Mouse (Mus musculus): ENCODE results near the gene Spryd4. TPM values are rescaled to one million over a fixed set of nuclear protein-coding genes. Genes with fewer than 3 reads are reported as not detected.
"Not testable (repeated sequence)": the region's sequence is repeated elsewhere in the genome, so short reads cannot be mapped to it uniquely, and the experiment has no call there.

The Spryd4 gene
- total RNA-seq (2021): 10 to 100 TPM in 1 of 2 experiments, 1 to 10 TPM in 1; 9.5 to 10.4 TPM
- long read RNA-seq, experiment 1, transcript Spryd4-201 (2 exons, 1,583 nt): major isoform, 10 of 10 reads
- long read RNA-seq, experiment 1, partial matches to known transcripts: 0 of 10 reads
- long read RNA-seq, experiment 1, other reads (novel, unspliced or antisense): 0 of 10 reads
- long read RNA-seq, experiment 2, transcript Spryd4-201 (2 exons, 1,583 nt): major isoform, 5 of 5 reads
- long read RNA-seq, experiment 2, partial matches to known transcripts: 0 of 5 reads
- long read RNA-seq, experiment 2, other reads (novel, unspliced or antisense): 0 of 5 reads

DNA sequence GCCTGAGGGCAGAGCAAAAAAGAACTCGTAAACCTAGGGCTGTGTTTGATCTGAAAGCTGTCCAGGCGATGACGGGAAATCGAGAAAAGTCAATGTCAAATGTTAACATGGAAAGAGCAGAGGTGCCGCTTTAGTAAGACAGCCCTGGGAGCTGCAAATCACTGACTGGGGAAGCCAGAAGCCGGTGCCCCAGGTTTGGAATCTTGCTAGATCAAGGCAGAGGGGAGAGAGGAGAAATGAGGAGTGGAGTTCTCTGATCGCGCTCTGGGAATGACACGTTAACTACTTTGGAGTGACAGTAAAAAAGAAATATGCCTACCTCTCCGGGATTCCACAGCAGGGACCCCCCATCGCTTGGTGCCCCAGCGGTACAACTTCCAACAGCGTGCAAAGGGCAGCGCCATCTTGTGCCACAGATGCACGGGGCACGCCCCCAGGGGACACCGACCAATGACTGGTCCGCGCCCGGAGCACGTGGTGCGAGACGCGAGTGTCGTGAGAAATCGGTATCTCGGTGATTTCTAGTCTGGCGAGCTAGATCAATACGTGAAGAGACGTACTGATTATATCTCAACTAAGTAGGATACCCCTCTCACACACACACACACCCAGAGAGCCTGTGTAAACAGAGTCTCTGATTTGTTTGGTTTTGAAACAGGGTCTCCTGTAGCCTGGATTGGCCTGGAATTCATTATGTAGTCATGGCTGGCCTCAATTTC, at the start of gene Spryd4:
TSS of gene Spryd4 (minus strand) at position 418 of the 719 bp plus-strand sequence.
- peak within 1 kb of the TSS; percentile 81 for H3K27ac ChIP-seq
- peak within 1 kb of the TSS; percentile 60 for H3K4me3 ChIP-seq
- intact Hi-C loops (cut with DNase I): loop anchor here (1.0 kb wide), 1 partner anchor 21 kb away; the partner anchor contains the start of gene Timeless
- DNase-seq (ENCODE audit: extremely low spot score in 1 of 2, low spot score in 2 of 2): peak; percentile 87 to 88
- peak; percentile 20; the same call in 1 of the 2 replicates for TF ChIP-seq CTCF (IDR thresholded peaks at IDR 0.05)

DNA sequence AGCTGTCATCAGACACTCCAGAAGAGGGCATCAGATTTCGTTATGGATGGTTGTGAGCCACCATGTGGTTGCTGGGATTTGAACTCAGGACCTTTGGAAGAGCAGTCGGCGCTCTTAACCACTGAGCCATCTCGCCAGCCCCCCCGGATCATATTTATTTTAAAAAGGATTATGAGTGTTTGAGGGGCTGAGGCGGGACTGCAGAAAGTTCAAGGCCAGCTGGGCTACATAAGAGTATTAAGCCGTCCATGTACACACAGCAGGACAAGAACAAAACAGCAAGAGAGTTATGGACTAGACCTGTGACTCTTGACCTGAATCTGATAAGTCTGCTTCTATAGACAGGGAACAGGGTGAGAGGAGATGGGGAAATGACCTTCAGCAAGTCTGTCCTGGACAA, 48.8 kb upstream of the Spryd4 start:
- H3K4me3 ChIP-seq; DNase-seq (ENCODE audit: extremely low spot score in 1 of 2, low spot score in 2 of 2); intact Hi-C loops (cut with DNase I); H3K27ac ChIP-seq: not testable (repeated sequence)

- intact Hi-C loops (cut with DNase I): no loop called here
- no peak overlapping the region for H3K27ac ChIP-seq
- no peak overlapping the region for H3K4me3 ChIP-seq
- TF ChIP-seq CTCF (IDR thresholded peaks at IDR 0.05): no peak
- DNase-seq (ENCODE audit: extremely low spot score in 1 of 2, low spot score in 2 of 2): no peak
Observed at GRCm38 (mm10) chr10:128259946-128260345, 48.3 kb upstream of the Spryd4 start.

GRCm38 (mm10) chr10:128258953-128259352, 47.3 kb upstream of the Spryd4 start:
- no peak overlapping the region for H3K27ac ChIP-seq
- no peak for TF ChIP-seq CTCF (IDR thresholded peaks at IDR 0.05)
- no peak overlapping the region for H3K4me3 ChIP-seq
- no peak for DNase-seq (ENCODE audit: extremely low spot score in 1 of 2, low spot score in 2 of 2)
- intact Hi-C loops (cut with DNase I): no loop called here

DNA sequence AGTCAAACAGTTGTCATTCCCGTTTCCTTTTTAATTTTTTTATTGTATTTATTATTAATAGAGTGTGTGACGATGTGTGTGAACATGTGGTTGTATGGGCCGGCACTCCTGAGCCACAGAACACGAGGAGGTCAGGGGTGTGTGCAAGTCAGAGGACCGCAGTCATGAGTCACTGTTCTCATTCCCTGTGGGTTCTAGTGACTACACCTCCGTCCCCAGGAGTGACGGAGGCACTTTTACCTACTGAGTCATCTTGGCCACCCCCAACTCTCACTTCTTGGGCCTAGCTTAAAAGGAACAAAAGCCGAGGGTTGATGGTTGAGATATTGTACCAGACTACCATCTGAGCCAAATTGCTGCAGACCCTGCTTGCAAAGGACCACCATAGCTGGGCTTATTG, 44.7 kb upstream of the Spryd4 start:
- no peak for TF ChIP-seq CTCF (IDR thresholded peaks at IDR 0.05)
- no peak for DNase-seq (ENCODE audit: extremely low spot score in 1 of 2, low spot score in 2 of 2)
- intact Hi-C loops (cut with DNase I): no loop called here
- Histone ChIP-seq H3K27ac (no peak overlapping the region), H3K4me3 (no peak overlapping the region)

DNA sequence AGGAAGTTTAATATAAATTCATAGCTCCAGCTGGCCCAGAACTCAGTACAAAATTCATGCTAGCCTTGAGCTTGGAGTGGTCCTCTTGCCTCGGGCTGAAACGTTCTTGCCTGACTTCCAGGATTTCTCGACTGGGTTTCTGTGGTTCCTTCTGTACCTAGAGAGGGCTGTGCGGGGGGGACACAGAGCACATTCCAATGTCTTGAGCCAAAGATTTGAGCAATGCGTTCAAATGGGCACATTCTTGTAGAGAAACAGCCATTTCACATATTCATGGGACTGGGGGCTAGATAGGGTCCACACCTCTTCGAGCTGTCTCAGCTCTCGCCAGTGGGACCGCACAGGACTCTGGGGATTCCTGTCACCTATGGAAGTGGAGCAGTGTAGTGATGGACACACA, 44.3 kb upstream of the Spryd4 start:
- no peak overlapping the region for H3K4me3 ChIP-seq
- intact Hi-C loops (cut with DNase I): no loop called here
- no peak overlapping the region for H3K27ac ChIP-seq
- TF ChIP-seq CTCF (IDR thresholded peaks at IDR 0.05): no peak
- DNase-seq (ENCODE audit: extremely low spot score in 1 of 2, low spot score in 2 of 2): no peak

DNA sequence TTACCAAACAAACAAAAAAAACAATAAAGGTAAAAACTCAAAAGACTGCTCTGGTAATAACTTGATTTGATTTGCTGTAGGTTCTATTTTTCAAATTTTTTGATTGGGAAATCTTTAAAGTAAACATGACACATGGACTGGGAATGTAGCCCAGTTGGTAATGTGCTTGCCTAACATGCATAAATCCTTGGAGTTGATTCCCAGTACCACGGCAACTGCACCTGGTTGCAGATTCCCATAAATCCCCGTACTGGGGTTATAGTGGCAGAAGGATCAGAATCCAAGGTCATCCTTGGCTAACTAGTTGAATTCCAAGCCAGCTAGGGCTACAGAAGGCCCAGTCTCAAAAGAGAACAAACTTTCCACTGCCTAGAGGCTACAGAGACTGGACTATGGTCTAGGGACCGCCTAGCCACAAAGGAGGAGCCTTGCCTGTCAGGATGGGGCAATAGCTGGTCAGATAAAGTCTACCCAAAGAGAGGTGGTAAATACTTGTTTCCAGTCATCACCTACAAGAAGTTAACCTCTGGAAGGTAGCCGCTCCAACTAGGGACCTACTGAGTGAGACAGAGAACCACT, 42.2 kb upstream of the Spryd4 start, which contains the start of gene Apon:
TSS of gene Apon (plus strand) at position 420 of the 579 bp plus-strand sequence.
- no peak within 1 kb of the TSS for H3K27ac ChIP-seq
- intact Hi-C loops (cut with DNase I): no loop called here
- no peak for DNase-seq (ENCODE audit: extremely low spot score in 1 of 2, low spot score in 2 of 2)
- TF ChIP-seq CTCF (IDR thresholded peaks at IDR 0.05): no peak
- no peak within 1 kb of the TSS for H3K4me3 ChIP-seq

DNA sequence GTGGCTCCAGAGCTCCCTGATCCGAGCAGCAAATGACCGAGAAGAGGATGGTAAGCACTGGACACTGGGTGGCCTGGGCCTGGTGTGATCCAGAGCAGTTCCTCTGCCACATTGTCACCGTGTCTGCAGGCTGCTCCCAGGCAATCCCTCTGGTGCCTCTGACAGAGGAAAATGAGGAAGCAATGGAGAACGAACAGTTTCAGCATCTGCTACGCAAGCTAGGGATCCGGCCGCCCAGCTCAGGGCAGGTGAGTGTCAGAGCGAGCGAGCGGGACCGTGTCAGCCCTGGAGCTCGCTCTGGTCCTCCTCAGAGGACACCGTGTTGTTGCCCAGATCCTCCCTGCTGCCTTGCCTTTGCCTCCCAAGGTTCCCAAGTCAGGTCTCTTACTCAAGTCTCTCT, 39.0 kb upstream of the Spryd4 start:
- no peak for DNase-seq (ENCODE audit: extremely low spot score in 1 of 2, low spot score in 2 of 2)
- intact Hi-C loops (cut with DNase I): no loop called here
- Histone ChIP-seq H3K4me3 (no peak overlapping the region), H3K27ac (no peak overlapping the region)
- no peak for TF ChIP-seq CTCF (IDR thresholded peaks at IDR 0.05)

DNA sequence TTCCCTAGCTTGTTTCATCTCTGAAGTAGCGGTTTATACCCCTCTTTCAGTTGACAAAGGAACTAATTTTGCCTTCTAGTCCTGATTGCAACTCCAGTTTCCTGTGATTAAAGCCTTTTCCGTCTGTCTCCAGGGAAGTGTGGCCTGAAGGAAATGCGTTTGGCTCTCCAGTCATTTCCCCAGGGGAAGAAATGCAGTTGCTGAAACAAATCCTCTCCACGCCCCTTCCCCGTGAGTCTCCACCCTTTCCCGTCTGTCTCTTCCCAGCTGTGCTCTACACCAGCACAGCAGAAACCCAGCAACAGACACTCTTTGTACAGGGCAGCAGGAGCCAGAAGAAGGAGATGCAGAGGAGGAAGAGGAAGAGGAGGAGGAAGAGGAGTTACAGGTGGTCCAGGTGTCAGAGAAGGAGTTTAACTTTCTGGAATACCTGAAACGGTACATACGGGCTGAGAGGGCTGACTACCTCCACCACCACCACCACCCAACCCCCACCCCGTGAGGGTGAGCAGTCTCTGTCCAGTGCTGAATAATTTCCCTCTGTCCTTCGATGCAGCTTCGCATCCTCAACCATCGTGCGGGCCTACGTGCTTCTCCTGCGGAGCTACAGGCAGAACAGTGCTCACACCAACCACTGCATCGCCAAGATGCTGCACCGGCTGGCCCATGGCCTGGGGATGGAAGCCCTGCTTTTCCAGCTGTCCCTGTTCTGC, 35.6 kb upstream of the Spryd4 start:
- Histone ChIP-seq H3K27ac (no peak overlapping the region), H3K4me3 (no peak overlapping the region)
- no peak for TF ChIP-seq CTCF (IDR thresholded peaks at IDR 0.05)
- intact Hi-C loops (cut with DNase I): no loop called here
- no peak for DNase-seq (ENCODE audit: extremely low spot score in 1 of 2, low spot score in 2 of 2)

DNA sequence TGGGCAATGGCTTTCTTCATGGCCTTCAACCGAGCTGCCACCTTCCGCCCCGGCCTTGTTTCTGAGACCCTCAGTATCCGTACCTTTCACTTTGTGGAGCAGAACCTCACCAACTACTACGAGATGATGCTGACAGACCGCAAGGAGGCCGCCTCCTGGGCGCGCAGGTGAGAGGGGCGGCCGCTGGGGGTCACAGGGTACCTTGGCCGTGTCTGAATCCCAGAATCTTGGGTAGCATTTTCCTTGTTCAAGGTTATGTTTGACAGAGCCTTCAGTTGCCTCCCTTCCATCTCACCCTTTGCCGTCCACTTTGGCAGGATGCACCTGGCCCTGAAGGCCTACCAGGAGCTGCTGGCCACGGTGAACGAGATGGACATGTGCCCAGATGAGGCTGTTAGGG, 32.5 kb upstream of the Spryd4 start:
- no peak for TF ChIP-seq CTCF (IDR thresholded peaks at IDR 0.05)
- Histone ChIP-seq H3K27ac (no peak overlapping the region), H3K4me3 (no peak overlapping the region)
- intact Hi-C loops (cut with DNase I): no loop called here
- DNase-seq (ENCODE audit: extremely low spot score in 1 of 2, low spot score in 2 of 2): no peak

- Histone ChIP-seq H3K27ac (no peak overlapping the region), H3K4me3 (no peak overlapping the region)
- intact Hi-C loops (cut with DNase I): no loop called here
- no peak for TF ChIP-seq CTCF (IDR thresholded peaks at IDR 0.05)
- DNase-seq (ENCODE audit: extremely low spot score in 1 of 2, low spot score in 2 of 2): no peak
Observed at GRCm38 (mm10) chr10:128243252-128243651, 31.6 kb upstream of the Spryd4 start.

DNA sequence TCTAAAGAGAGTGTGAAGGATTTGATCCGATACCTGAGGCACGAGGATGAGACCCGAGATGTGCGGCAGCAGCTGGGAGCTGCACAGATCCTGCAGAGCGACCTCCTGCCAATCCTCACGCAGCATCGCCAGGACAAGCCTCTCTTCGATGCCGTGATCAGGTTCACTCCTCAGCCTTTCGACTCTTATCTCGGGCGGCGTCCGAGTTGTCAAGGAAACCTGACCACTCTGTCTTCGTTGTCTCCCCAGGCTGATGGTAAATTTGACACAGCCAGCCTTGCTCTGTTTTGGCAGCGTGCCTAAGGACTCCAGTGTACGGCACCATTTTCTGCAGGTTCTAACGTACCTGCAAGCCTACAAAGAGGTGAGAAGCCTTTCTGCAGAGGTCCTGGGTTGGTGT, 28.5 kb upstream of the Spryd4 start:
- DNase-seq (ENCODE audit: extremely low spot score in 1 of 2, low spot score in 2 of 2): no peak
- no peak overlapping the region for H3K4me3 ChIP-seq
- H3K27ac ChIP-seq: no peak overlapping the region
- TF ChIP-seq CTCF (IDR thresholded peaks at IDR 0.05): no peak
- intact Hi-C loops (cut with DNase I): no loop called here
